Comparison of ENCODE assay signal across 13 mouse cellular contexts in the genomic region with DNA sequence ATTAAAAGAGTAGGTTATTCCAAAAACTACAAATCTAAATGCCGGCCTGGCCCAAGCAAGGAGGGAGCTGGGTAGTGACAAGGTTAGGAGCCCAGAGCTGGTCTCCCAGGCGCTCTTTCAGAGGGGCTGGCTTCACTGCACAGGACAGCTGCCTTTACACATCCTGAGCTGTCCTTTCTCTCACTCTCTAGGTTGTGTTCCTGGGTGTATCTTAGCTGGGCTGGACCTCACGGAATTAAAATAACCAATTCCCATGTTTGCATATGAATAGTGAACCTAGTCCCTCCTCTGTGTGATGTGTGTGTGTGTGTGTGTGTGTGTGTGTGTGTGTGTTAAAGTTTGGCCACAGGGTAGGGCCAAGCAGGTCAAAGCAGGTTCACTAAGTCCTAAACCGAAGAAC. TPM values are rescaled to one million over a fixed set of nuclear protein-coding genes. Genes with fewer than 3 reads are reported as not detected.
A peak's percentile ranks its signal among the peaks of the same experiment; 100 is the strongest.
DNase-seq lines count a peak whose midpoint lies in the region; ATAC-seq and TF ChIP-seq lines count a peak whose summit lies in the region.
"Had no signal": no experiment of that assay in that cellular context is flagged by ENCODE, and none has a peak within 500 bp of the region (broad histone marks: within the 10 kb centered on the region; RNA-seq: fewer than 3 reads in every experiment).

No protein-coding gene starts in this region.

- no peak for ATAC-seq in heart, embryonic 15.5 days (replicated peaks; ENCODE audit: insufficient number of reproducible peaks, insufficient read depth, low FRiP score, low read depth)
- no peak for ATAC-seq in embryonic facial prominence, embryonic 13.5 days (ENCODE audit: insufficient number of reproducible peaks, insufficient read depth, low FRiP score, low TSS enrichment, low read depth)
- ATAC-seq in hindbrain, embryonic 11.5 days (ENCODE audit: low FRiP score), result no peak
- no peak for ATAC-seq in midbrain, embryonic 15.5 days (replicated peaks)
- ATAC-seq: Patski had no signal

- 0 out of 2 replicates have a peak overlapping the region, but pooled peaks have one; percentile 1 for H3K4me3 ChIP-seq in heart, embryonic 15.5 days
- no peak overlapping the region for H3K4me3 ChIP-seq in embryonic facial prominence, embryonic 13.5 days
- no peak overlapping the region for H3K4me3 ChIP-seq in hindbrain, embryonic 11.5 days (ENCODE audit: low read depth, low read length)
- peak overlapping the region; percentile 75 for H3K4me3 ChIP-seq in midbrain, embryonic 15.5 days
- no peak overlapping the region for H3K4me3 ChIP-seq in thymus, adult 2 months (ENCODE audit: control insufficient read depth, insufficient read depth, low read length)
- H3K4me3 ChIP-seq: liver, embryonic 15.5 days; megakaryocyte, embryonic 14.5 days had no signal

- no peaks in the 10 kb centered on the region for H3K36me3 ChIP-seq in heart, embryonic 15.5 days
- H3K36me3 ChIP-seq in embryonic facial prominence, embryonic 13.5 days, result no peaks in the 10 kb centered on the region
- no peaks in the 10 kb centered on the region for H3K36me3 ChIP-seq in hindbrain, embryonic 11.5 days (ENCODE audit: control insufficient read depth, insufficient read depth, low read length)
- no peaks in the 10 kb centered on the region for H3K36me3 ChIP-seq in midbrain, embryonic 15.5 days (replicated peaks)
- no peaks in the 10 kb centered on the region for H3K36me3 ChIP-seq in thymus, adult 2 months (ENCODE audit: control insufficient read depth, insufficient read depth, low read length)
- H3K36me3 ChIP-seq: liver, embryonic 15.5 days had no signal

- intact Hi-C loops in heart, postnatal 25 days (cut with DNase I), result loop anchor here (5.0 kb wide), 2 partner anchors 73 to 138 kb away; no protein-coding TSS in a partner anchor

- TF ChIP-seq CTCF in thymus, adult 2 months (IDR thresholded peaks at IDR 0.05; ENCODE audit: borderline replicate concordance, control insufficient read depth, extremely low read depth, insufficient read depth, low read length, poor library complexity), result no peak

- no peak overlapping the region; the same call in 1 of the 2 replicates for H3K9ac ChIP-seq in heart, embryonic 15.5 days
- peak overlapping the region; percentile 44 for H3K9ac ChIP-seq in embryonic facial prominence, embryonic 13.5 days
- no peak overlapping the region for H3K9ac ChIP-seq in hindbrain, embryonic 11.5 days (ENCODE audit: low read depth, low read length)
- peak overlapping the region; percentile 46 for H3K9ac ChIP-seq in midbrain, embryonic 15.5 days
- H3K9ac ChIP-seq: liver, embryonic 15.5 days had no signal

- H3K27me3 ChIP-seq in heart, embryonic 15.5 days, result peaks cover 17% of the 10 kb centered on the region
- H3K27me3 ChIP-seq in embryonic facial prominence, embryonic 13.5 days, result no peaks in the 10 kb centered on the region
- no peaks in the 10 kb centered on the region for H3K27me3 ChIP-seq in hindbrain, embryonic 11.5 days (ENCODE audit: control insufficient read depth, insufficient read depth, low read length)
- no peaks in the 10 kb centered on the region for H3K27me3 ChIP-seq in midbrain, embryonic 15.5 days (replicated peaks)
- peaks cover 11% of the 10 kb centered on the region; the same call in 1 of the 2 replicates for H3K27me3 ChIP-seq in thymus, adult 2 months (ENCODE audit: control insufficient read depth, insufficient read depth, low read length)
- H3K27me3 ChIP-seq: Patski had no signal

- 0 out of 2 replicates have a peak, but pooled peaks cover 7% of the 10 kb centered on the region for H3K9me3 ChIP-seq in heart, embryonic 15.5 days (replicated peaks)
- H3K9me3 ChIP-seq in embryonic facial prominence, embryonic 13.5 days, result no peaks in the 10 kb centered on the region
- H3K9me3 ChIP-seq in hindbrain, embryonic 11.5 days (ENCODE audit: control insufficient read depth, low read length), result no peaks in the 10 kb centered on the region
- H3K9me3 ChIP-seq in midbrain, embryonic 15.5 days, result no peaks in the 10 kb centered on the region
- H3K9me3 ChIP-seq: liver, embryonic 15.5 days had no signal

- no peak for DNase-seq in heart, postnatal 25 days (ENCODE audit: low spot score)
- no peak for DNase-seq in hindbrain, embryonic 11.5 days (ENCODE audit: low spot score)
- no peak for DNase-seq in thymus, adult 2 months
- no peak for DNase-seq in gastrocnemius, postnatal 4 days (ENCODE audit: low spot score in 2 of 2)
- DNase-seq in layer of hippocampus, postnatal 10 days (ENCODE audit: low spot score in 2 of 2), result no peak
- DNase-seq: adrenal gland, postnatal 14 days; kidney, postnatal 36 days had no signal

- no peak overlapping the region for H3K27ac ChIP-seq in heart, embryonic 15.5 days
- no peak overlapping the region for H3K27ac ChIP-seq in embryonic facial prominence, embryonic 13.5 days
- no peak overlapping the region for H3K27ac ChIP-seq in hindbrain, embryonic 11.5 days (ENCODE audit: low read depth, low read length)
- H3K27ac ChIP-seq in midbrain, embryonic 15.5 days, result peak overlapping the region; percentile 61
- H3K27ac ChIP-seq in thymus, adult 2 months (ENCODE audit: control insufficient read depth, insufficient read depth, low read length), result no peak overlapping the region
- H3K27ac ChIP-seq: liver, embryonic 15.5 days had no signal

- TF ChIP-seq POLR2A in thymus, adult 2 months (IDR thresholded peaks at IDR 0.05; ENCODE audit: control insufficient read depth, extremely low read depth, insufficient read depth, low read length, poor library complexity), result no peak

- peaks cover 6% of the 10 kb centered on the region; the same call in 1 of the 2 replicates for H3K4me1 ChIP-seq in heart, embryonic 15.5 days (replicated peaks)
- peaks cover 14% of the 10 kb centered on the region for H3K4me1 ChIP-seq in embryonic facial prominence, embryonic 13.5 days
- H3K4me1 ChIP-seq in hindbrain, embryonic 11.5 days (replicated peaks; ENCODE audit: control insufficient read depth, insufficient read depth, low read length), result 0 out of 2 replicates have a peak, but pooled peaks cover 2% of the 10 kb centered on the region
- peaks cover 21% of the 10 kb centered on the region for H3K4me1 ChIP-seq in midbrain, embryonic 15.5 days
- H3K4me1 ChIP-seq in thymus, adult 2 months (replicated peaks; ENCODE audit: control insufficient read depth, insufficient read depth, low read length), result peaks cover 6% of the 10 kb centered on the region; the same call in 1 of the 2 replicates
- H3K4me1 ChIP-seq: liver, embryonic 15.5 days had no signal

- 75% methylated on average over 4 of the region's 4 CpGs for WGBS in heart, embryonic 15.5 days
- 77% methylated on average over 4 of the region's 4 CpGs for WGBS in embryonic facial prominence, embryonic 13.5 days
- 53% methylated on average over 4 of the region's 4 CpGs for WGBS in hindbrain, embryonic 11.5 days
- WGBS in midbrain, embryonic 15.5 days, result 41% methylated on average over 4 of the region's 4 CpGs
- WGBS in thymus, adult 2 months, result 96% methylated on average over 4 of the region's 4 CpGs

- H3K4me2 ChIP-seq in heart, embryonic 15.5 days, result peak overlapping the region; percentile 10; the same call in 1 of the 2 replicates
- peak overlapping the region; percentile 26; the same call in 1 of the 2 replicates for H3K4me2 ChIP-seq in embryonic facial prominence, embryonic 13.5 days
- H3K4me2 ChIP-seq in hindbrain, embryonic 11.5 days (replicated peaks; ENCODE audit: low read depth, low read length), result 0 out of 2 replicates have a peak overlapping the region, but pooled peaks have one; percentile 74
- peak overlapping the region; percentile 68 for H3K4me2 ChIP-seq in midbrain, embryonic 15.5 days

RNA-seq across cellular contexts. Expression of a gene that starts 2.2 kb away (rescaled TPM):
- 7.1 and 7.6 TPM in 2 replicates for polyA plus RNA-seq in heart, embryonic 15.5 days (2015; fragmentation: Nextera tagmentation; extraction: Ambion mirVana)
- total RNA-seq in heart, postnatal 25 days (2021), result 1 to 10 TPM; 2.0 to 2.4 TPM
- polyA plus RNA-seq in embryonic facial prominence, embryonic 13.5 days (2015; fragmentation: Nextera tagmentation; extraction: Ambion mirVana), result 16.3 and 17.4 TPM in 2 replicates
- 15.8 and 26.5 TPM in 2 replicates for polyA plus RNA-seq in hindbrain, embryonic 11.5 days (2014; fragmentation: Nextera tagmentation; extraction: Ambion mirVana)
- 41.1 and 41.8 TPM in 2 replicates for polyA plus RNA-seq in midbrain, embryonic 15.5 days (2015; fragmentation: Nextera tagmentation; extraction: Ambion mirVana)
- 1.0 and 1.2 TPM in 2 replicates for polyA plus RNA-seq in thymus, adult 2 months (2012; rRNA removed)
- 10 to 100 TPM; 13.3 to 14.1 TPM for total RNA-seq in gastrocnemius, postnatal 4 days (2021)
- 10 to 100 TPM; 33.5 to 36.2 TPM for total RNA-seq in layer of hippocampus, postnatal 10 days (2021)

RNA-seq across cellular contexts. Expression of a gene that starts 52.2 kb away (rescaled TPM):
- polyA plus RNA-seq in heart, embryonic 15.5 days (2015; fragmentation: Nextera tagmentation; extraction: Ambion mirVana), result 42.5 and 42.9 TPM in 2 replicates
- 10 to 100 TPM; 32.9 to 34.1 TPM for total RNA-seq in heart, postnatal 25 days (2021)
- polyA plus RNA-seq in embryonic facial prominence, embryonic 13.5 days (2015; fragmentation: Nextera tagmentation; extraction: Ambion mirVana), result 56.5 and 57.4 TPM in 2 replicates
- polyA plus RNA-seq in hindbrain, embryonic 11.5 days (2014; fragmentation: Nextera tagmentation; extraction: Ambion mirVana), result 42.5 and 43.1 TPM in 2 replicates
- polyA plus RNA-seq in midbrain, embryonic 15.5 days (2015; fragmentation: Nextera tagmentation; extraction: Ambion mirVana), result 38.0 and 38.4 TPM in 2 replicates
- polyA plus RNA-seq in thymus, adult 2 months (2012; rRNA removed), result 4.0 and 4.6 TPM in 2 replicates
- 10 to 100 TPM; 43.1 to 49.7 TPM for total RNA-seq in gastrocnemius, postnatal 4 days (2021)
- total RNA-seq in layer of hippocampus, postnatal 10 days (2021), result 10 to 100 TPM; 46.5 to 51.1 TPM

Comparison
In these comparisons a context has a peak if more than half of its experiments do, and no peak if none do; other contexts are left out.
1. H3K4me2 ChIP-seq: peak in every context shown above with its lines; median percentile 74 in hindbrain, embryonic 11.5 days; 68 in midbrain, embryonic 15.5 days; 26 in embryonic facial prominence, embryonic 13.5 days; 10 in heart, embryonic 15.5 days.
2. H3K4me3 ChIP-seq: peak in heart, embryonic 15.5 days (single experiment) and midbrain, embryonic 15.5 days (single experiment); none in embryonic facial prominence, embryonic 13.5 days (single experiment), hindbrain, embryonic 11.5 days (single experiment) and thymus, adult 2 months (single experiment).
3. H3K9ac ChIP-seq: peak in embryonic facial prominence, embryonic 13.5 days (single experiment) and midbrain, embryonic 15.5 days (single experiment); none in heart, embryonic 15.5 days (single experiment) and hindbrain, embryonic 11.5 days (single experiment).